Mouse (Mus musculus) kidney, adult 2 months (tissue): Measurements from ENCODE around the gene Vamp5.

Experiments used
- CTCF ChIP-seq: fragments of 200-500 bp; conservative IDR thresholded peaks from 2 replicates; pipeline ENCODE4 v1.5.1; 2011; ENCODE audit warnings: low read depth, mild to moderate bottlenecking, control low read depth, low read length, moderate library complexity, mixed read lengths; ENCODE audit not compliant: insufficient read depth, insufficient read length
- POLR2A ChIP-seq: fragments of 200-500 bp; IDR thresholded peaks from one replicate; pipeline ENCODE4 v1.6.1; 2011; ENCODE audit warnings: low read depth, low read length, control low read depth

DNA sequence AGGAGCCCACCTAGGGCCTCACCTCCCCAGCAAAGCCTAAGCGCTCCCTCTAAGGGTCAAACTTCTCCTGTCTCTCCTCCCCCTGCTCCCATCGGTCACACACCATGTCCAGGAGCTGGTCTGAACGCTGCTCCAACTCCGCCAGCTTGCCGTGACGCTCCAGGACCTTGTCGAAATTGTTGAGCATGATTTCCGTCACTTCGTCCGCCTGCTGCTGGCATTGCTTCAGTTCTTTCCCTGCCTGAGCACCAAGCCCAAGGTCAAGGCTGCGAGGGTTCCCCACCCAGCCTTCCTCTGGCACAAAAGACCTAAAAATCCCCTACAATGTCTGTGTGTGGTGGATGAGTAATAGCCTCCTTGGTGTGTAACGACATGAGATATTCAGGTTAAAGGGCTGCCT, 10.2 kb downstream of the Vamp5 start:
- no peak for TF ChIP-seq CTCF
- no peak for TF ChIP-seq POLR2A
